Mouse (Mus musculus): ENCODE results near the gene Gm21739.
"Not testable (repeated sequence)": the region's sequence is repeated elsewhere in the genome, so short reads cannot be mapped to it uniquely, and the experiment has no call there.

Gene Gm21739

GRCm38 (mm10) chrY:44264344-44264743 is at the start of gene Gm21739:
TSS of gene Gm21739 (minus strand) at chrY:44264444.
- DNase-seq (ENCODE audit: low spot score), result not testable (repeated sequence)
